Mouse (Mus musculus) limb, embryonic 14.5 days (tissue): Measurements from ENCODE around the gene Mapk8ip2. TPM values are rescaled to one million over a fixed set of nuclear protein-coding genes. Genes with fewer than 3 reads are reported as not detected.

Source experiments
- ATAC-seq: fragments of 200-750 bp; cut with Nextera tagmentation; 2 replicates; pipeline ENCODE4 v1.8.0; 2017; ENCODE audit warnings: low read depth, moderate number of reproducible peaks, moderate TSS enrichment; ENCODE audit not compliant: low FRiP score
- DNase-seq: peaks from one replicate; pipeline ENCODE4 v3.0.0-alpha.2; 2015; ENCODE audit warnings: low spot score
- H3K27ac ChIP-seq: fragments of 300-500 bp; sonication (generic); replicated peaks from 2 replicates; pipeline ENCODE4 v1.5.1; 2014; ENCODE audit warnings: low read depth, mild to moderate bottlenecking, low read length, moderate library complexity, mixed read lengths
- H3K27me3 ChIP-seq: fragments of 300-500 bp; sonication (generic); 2 replicates; pipeline ENCODE4 v1.6.1; 2014; ENCODE audit warnings: low read length, mixed read lengths; ENCODE audit not compliant: control insufficient read depth, insufficient read depth
- H3K36me3 ChIP-seq: fragments of 300-500 bp; sonication (generic); 2 replicates; pipeline ENCODE4 v1.6.1; 2014; ENCODE audit warnings: mild to moderate bottlenecking, low read length, moderate library complexity, mixed read lengths; ENCODE audit not compliant: control insufficient read depth, insufficient read depth
- H3K4me1 ChIP-seq: fragments of 300-500 bp; sonication (generic); 2 replicates; pipeline ENCODE4 v1.6.1; 2014; ENCODE audit warnings: antibody characterized with exemption, low read length, mixed read lengths; ENCODE audit not compliant: control insufficient read depth, insufficient read depth
- H3K4me2 ChIP-seq: fragments of 300-500 bp; sonication (generic); replicated peaks from 2 replicates; pipeline ENCODE4 v1.6.1; 2014; ENCODE audit warnings: low read depth, mild to moderate bottlenecking, low read length, moderate library complexity; ENCODE audit not compliant: severe bottlenecking
- H3K4me3 ChIP-seq: fragments of 300-500 bp; sonication (generic); replicated peaks from 2 replicates; pipeline ENCODE4 v1.5.1; 2014; ENCODE audit warnings: low read length
- H3K9ac ChIP-seq: fragments of 300-500 bp; sonication (generic); 2 replicates; pipeline ENCODE4 v1.6.1; 2014; ENCODE audit warnings: mild to moderate bottlenecking, low read depth, low read length, moderate library complexity; ENCODE audit not compliant: severe bottlenecking
- H3K9me3 ChIP-seq: fragments of 300-500 bp; sonication (generic); 2 replicates; pipeline ENCODE4 v1.6.1; 2016; ENCODE audit warnings: low read length; ENCODE audit not compliant: control insufficient read depth
- POLR2A ChIP-seq: fragments of 200-500 bp; IDR thresholded peaks from 2 replicates; pipeline ENCODE4 v1.8.0; 2012; ENCODE audit warnings: inconsistent platforms, mild to moderate bottlenecking, moderate library complexity, borderline replicate concordance; ENCODE audit not compliant: insufficient read depth, insufficient read length; ENCODE audit errors: extremely low read depth
- WGBS: fragments of 180-500 bp; shearing (Covaris S2); extraction: QIAGEN DNeasy Blood & Tissue Kit; methylation state at CpG from one replicate; pipeline ENCODE4 v1.1.7; 2014; 5-methylcytosine and 5-hydroxymethylcytosine counted together
- polyA plus RNA-seq, 2 experiments: library from polyadenylated mRNA; depleted of rRNA in 1 of 2; stranded (reverse) in 1 of 2; unstranded in 1 of 2; fragments of >200 nt; fragmentation: Nextera tagmentation in 1 of 2; extraction: Ambion mirVana in 1 of 2; gene quantifications; 2 replicates each; pipeline versions ENCODE4 v1.2.1 to v1.2.3; 2012 to 2014

Gene Mapk8ip2
- polyA plus RNA-seq, 2 experiments = 0.99 to 2.5 TPM

DNA sequence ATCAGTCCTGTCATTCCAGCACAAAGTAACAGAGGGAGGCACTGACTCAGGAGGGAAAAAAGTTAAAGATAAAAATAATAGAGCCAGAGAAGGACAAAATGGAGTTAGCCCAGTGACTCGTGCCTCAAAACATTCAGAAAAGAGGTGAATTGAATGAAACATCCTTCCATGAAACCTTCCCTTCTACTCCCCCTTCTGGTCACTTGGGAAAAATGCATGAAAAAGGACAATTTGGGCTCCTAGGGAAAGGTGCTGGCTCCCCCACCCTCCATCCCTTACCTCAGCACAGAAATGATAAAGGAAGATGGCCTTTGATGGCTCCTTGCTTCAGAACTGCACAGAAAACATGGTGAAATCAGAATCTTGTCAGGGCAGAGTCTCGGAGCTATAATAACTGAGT is 14.9 kb downstream of the Mapk8ip2 start:
- Histone ChIP-seq H3K9ac (no peak overlapping the region), H3K36me3 (no peaks in the 10 kb centered on the region), H3K9me3 (no peaks in the 10 kb centered on the region), H3K4me2 (no peak overlapping the region), H3K27ac (no peak overlapping the region), H3K4me1 (no peaks in the 10 kb centered on the region), H3K27me3 (no peaks in the 10 kb centered on the region), H3K4me3 (no peak overlapping the region)
- 33% methylated on average over 2 of the region's 2 CpGs for WGBS
- DNase-seq (peak; percentile 25), ATAC-seq (no peak)
- no peak for TF ChIP-seq POLR2A

DNA sequence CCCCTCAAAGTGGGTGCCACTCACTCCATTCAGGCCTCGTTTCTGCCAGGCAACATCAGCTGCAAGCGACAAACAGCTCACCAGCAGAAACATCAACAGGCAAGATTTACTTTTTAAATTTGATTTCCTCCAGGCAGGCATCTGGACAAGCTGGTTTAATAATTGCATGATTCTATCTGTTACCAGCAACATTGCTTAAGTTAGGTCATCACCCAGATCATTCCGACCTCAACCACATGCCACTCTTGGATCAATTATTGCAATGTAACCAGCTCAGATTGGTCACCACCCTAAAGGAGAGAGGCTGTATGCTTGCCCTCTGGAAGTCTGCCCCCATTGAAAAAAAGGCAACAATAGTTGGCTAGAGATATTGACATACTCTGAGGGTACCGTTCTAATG is 17.8 kb downstream of the Mapk8ip2 start:
- Histone ChIP-seq H3K9ac (no peak overlapping the region), H3K4me3 (no peak overlapping the region), H3K27me3 (no peaks in the 10 kb centered on the region), H3K27ac (no peak overlapping the region), H3K36me3 (no peaks in the 10 kb centered on the region), H3K4me1 (peaks cover 7% of the 10 kb centered on the region; the same call in 1 of the 2 replicates), H3K4me2 (no peak overlapping the region), H3K9me3 (no peaks in the 10 kb centered on the region)
- no peak for TF ChIP-seq POLR2A
- WGBS = 82% methylated on average over 4 of the region's 4 CpGs
- DNase-seq (no peak), ATAC-seq (no peak)

DNA sequence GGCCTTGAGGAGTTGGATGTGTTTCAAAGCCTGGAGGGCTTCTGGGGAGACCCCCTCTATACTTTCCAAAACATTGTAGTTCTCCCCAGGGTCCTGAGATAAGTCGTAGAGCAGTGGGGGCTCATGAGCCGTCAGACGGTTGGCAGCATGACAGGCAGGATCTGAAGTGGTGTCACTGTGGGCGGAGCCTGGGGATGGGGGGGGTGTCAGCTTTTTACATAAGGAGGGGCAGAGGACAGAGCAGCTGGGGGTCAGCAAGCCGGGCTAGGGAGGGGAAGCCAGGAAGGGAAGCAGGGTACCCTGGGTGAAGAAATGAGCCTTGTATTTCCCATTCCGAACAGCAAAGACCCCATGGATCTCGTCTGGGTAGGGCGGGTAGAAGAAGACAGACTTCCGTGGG is 19.7 kb downstream of the Mapk8ip2 start:
- Histone ChIP-seq H3K27me3 (no peaks in the 10 kb centered on the region), H3K4me1 (peaks cover 7% of the 10 kb centered on the region; the same call in 1 of the 2 replicates), H3K27ac (no peak overlapping the region), H3K36me3 (no peaks in the 10 kb centered on the region), H3K4me3 (no peak overlapping the region), H3K4me2 (no peak overlapping the region), H3K9me3 (no peaks in the 10 kb centered on the region), H3K9ac (no peak overlapping the region)
- no peak for ATAC-seq
- DNase-seq = no peak
- TF ChIP-seq POLR2A = no peak
- 83% methylated on average over 9 of the region's 9 CpGs for WGBS

DNA sequence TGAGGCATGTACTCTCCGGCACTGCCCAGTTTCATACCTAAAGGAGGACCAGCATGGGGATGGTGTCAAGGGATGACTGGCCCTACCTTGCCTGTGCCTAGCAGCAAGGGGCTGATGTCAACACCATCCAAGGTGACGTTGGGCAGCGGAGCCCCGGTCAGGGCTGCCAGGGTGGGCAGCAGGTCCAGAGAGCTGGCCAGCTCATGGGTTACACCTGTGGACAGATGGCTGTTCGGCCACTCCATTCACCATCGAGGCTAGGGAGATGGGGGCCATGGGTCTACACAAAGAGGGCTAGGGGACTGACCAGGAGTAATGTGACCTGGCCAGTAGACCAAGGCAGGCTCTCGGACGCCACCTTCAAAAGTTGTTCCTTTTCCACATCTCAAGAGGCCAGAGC is 20.2 kb downstream of the Mapk8ip2 start:
- Histone ChIP-seq H3K36me3 (no peaks in the 10 kb centered on the region), H3K9ac (no peak overlapping the region), H3K4me3 (no peak overlapping the region), H3K9me3 (no peaks in the 10 kb centered on the region), H3K4me2 (no peak overlapping the region), H3K27me3 (no peaks in the 10 kb centered on the region), H3K4me1 (peaks cover 7% of the 10 kb centered on the region; the same call in 1 of the 2 replicates), H3K27ac (no peak overlapping the region)
- ATAC-seq = no peak
- TF ChIP-seq POLR2A = no peak
- over 99% methylated on average over 8 of the region's 8 CpGs for WGBS
- no peak for DNase-seq

DNA sequence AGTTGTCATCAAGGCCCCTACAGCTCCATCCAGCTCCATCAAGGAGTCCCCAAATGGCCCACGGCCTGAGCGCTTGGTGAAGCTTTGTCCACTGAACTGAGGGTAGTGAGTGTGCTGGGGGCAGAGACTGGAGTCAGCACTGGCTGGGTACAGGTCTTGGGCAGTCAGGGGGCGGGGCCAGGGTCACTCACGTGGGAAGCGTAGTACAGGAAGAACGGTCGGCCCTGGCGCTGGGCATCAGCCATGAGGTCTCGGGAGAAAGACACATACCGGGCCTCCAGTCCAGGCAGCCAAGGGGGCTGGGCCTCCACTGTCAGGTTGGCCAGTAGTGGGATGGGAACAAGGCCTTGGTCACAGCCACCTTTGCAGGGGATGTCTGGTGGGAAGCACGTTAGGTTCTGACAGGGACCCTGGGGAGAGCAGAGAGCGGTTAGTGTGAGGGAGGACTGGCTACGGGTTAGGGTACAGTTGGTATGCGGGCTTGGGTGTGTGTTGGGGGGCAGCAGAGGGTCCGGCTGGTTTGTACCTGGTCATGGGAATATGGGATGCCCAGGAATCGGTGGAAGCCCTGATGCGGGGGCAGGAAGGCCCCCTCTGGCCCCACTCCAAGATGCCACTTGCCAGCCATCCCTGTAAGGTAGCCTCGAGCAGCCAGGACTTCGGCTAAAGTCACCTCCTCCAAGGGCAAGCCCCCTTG is 21.0 kb downstream of the Mapk8ip2 start:
- H3K9ac ChIP-seq = no peak overlapping the region
- peaks cover 7% of the 10 kb centered on the region; the same call in 1 of the 2 replicates for H3K4me1 ChIP-seq
- H3K27me3 ChIP-seq = no peaks in the 10 kb centered on the region
- WGBS = 91% methylated on average over 19 of the region's 19 CpGs
- no peaks in the 10 kb centered on the region for H3K9me3 ChIP-seq
- no peak for TF ChIP-seq POLR2A
- ATAC-seq (no peak), DNase-seq (no peak)
- H3K36me3 ChIP-seq = no peaks in the 10 kb centered on the region
- H3K4me2 ChIP-seq = no peak overlapping the region
- 0 out of 2 replicates have a peak overlapping the region, but pooled peaks have one; percentile 46 for H3K4me3 ChIP-seq
- H3K27ac ChIP-seq = no peak overlapping the region
